Mouse (Mus musculus) neural tube, embryonic 11.5 days (tissue): Measurements from ENCODE around the gene Sgms1. TPM values are rescaled to one million over a fixed set of nuclear protein-coding genes. Genes with fewer than 3 reads are reported as not detected.
A peak's percentile ranks its signal among the peaks of the same experiment; 100 is the strongest.
"Not testable (repeated sequence)": the region's sequence is repeated elsewhere in the genome, so short reads cannot be mapped to it uniquely, and the experiment has no call there.

ENCODE experiments used
- ATAC-seq: fragments of 200-750 bp; cut with Nextera tagmentation; 2 replicates; pipeline ENCODE4 v1.8.0; 2017; ENCODE audit warnings: moderate number of reproducible peaks, mild to moderate bottlenecking, moderate TSS enrichment, moderate library complexity; ENCODE audit not compliant: insufficient read depth, low FRiP score, low TSS enrichment
- DNase-seq: peaks from one replicate; pipeline ENCODE4 v3.0.0-alpha.2; 2015; ENCODE audit warnings: low spot score
- H3K27ac ChIP-seq: fragments of 300-500 bp; sonication (generic); 2 replicates; pipeline ENCODE4 v1.5.1; 2014; ENCODE audit warnings: low read depth, mild to moderate bottlenecking, low read length
- H3K27me3 ChIP-seq: fragments of 300-500 bp; sonication (generic); 2 replicates; pipeline ENCODE4 v1.6.1; 2014; ENCODE audit warnings: mild to moderate bottlenecking, low read length, mixed read lengths; ENCODE audit not compliant: control insufficient read depth, insufficient read depth
- H3K36me3 ChIP-seq: fragments of 300-500 bp; sonication (generic); 2 replicates; pipeline ENCODE4 v1.6.1; 2014; ENCODE audit warnings: mild to moderate bottlenecking, low read length, moderate library complexity, mixed read lengths; ENCODE audit not compliant: control insufficient read depth, insufficient read depth
- H3K4me1 ChIP-seq: fragments of 300-500 bp; sonication (generic); 2 replicates; pipeline ENCODE4 v1.6.1; 2014; ENCODE audit warnings: low read length, mixed read lengths; ENCODE audit not compliant: control insufficient read depth, insufficient read depth
- H3K4me2 ChIP-seq: fragments of 300-500 bp; sonication (generic); 2 replicates; pipeline ENCODE4 v1.6.1; 2014; ENCODE audit warnings: low read depth, mild to moderate bottlenecking, moderate library complexity
- H3K4me3 ChIP-seq: fragments of 300-500 bp; sonication (generic); 2 replicates; pipeline ENCODE4 v1.5.1; 2014; ENCODE audit warnings: low read depth, low read length
- H3K9ac ChIP-seq: fragments of 300-500 bp; sonication (generic); 2 replicates; pipeline ENCODE4 v1.6.1; 2014; ENCODE audit warnings: mild to moderate bottlenecking, low read length
- H3K9me3 ChIP-seq: fragments of 300-500 bp; sonication (generic); 2 replicates; pipeline ENCODE4 v1.6.1; 2016; ENCODE audit warnings: low read length; ENCODE audit not compliant: control insufficient read depth
- whole genome bisulfite sequencing: fragments of 180-500 bp; shearing (Covaris S2); extraction: QIAGEN DNeasy Blood & Tissue Kit; methylation state at CpG from one replicate; pipeline ENCODE4 v1.1.7; 2014; 5-methylcytosine and 5-hydroxymethylcytosine counted together
- polyA plus RNA-seq: library from polyadenylated mRNA; unstranded; fragments of >200 nt; fragmentation: Nextera tagmentation; extraction: Ambion mirVana; gene quantifications from 2 replicates; pipeline ENCODE4 v1.2.1, GENCODE M21; 2014

Sgms1 gene
- polyA plus RNA-seq, 1 experiment from 2014 or later, result 11.0 TPM

DNA sequence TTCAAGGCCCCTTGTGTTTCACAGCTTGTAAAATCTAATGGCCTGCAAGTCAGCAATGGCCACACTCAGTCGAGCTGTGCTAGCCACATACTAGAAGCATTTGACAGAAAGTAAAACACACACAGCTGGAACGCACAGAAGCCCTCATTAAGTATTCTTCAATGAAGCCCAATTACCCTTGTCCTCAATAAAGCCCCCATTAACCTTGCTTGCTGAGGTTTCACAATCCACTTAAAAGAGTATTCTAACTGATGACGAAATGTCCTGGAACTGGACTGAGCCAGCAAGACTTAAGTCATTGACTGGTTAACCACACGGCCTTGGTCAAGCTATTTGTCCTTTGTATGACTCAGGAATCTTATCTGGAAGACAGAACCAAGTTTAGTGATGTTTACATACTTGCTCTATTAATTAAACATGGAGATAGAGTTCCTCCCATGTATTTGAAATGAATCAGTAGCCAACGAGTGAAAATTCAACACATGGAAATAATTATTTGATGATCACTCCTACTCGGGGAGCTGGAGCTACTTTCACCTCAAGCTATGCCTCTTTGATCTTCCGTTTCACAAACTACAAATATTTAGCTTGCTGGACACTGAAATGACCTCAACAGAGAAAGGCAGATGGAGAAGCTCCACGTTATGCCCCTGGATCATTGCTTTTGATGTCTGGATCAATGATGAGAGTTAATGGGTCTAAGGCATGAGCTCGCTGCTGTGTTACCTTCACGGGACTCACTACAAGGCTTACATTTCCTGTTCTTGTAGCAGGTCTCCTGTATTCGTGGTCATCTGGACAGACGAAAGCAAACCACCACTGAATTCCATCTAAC is 69.8 kb downstream of the Sgms1 start:
- Histone ChIP-seq H3K4me2 (no peak overlapping the region), H3K4me3 (no peak overlapping the region), H3K9ac (no peak overlapping the region), H3K27ac (no peak overlapping the region), H3K9me3 (no peaks in the 10 kb centered on the region), H3K36me3 (no peaks in the 10 kb centered on the region), H3K4me1 (no peaks in the 10 kb centered on the region; the same call in 1 of the 2 replicates), H3K27me3 (no peaks in the 10 kb centered on the region)
- no peak for DNase-seq
- 42% methylated on average over 12 of the region's 12 CpGs for WGBS
- 0 out of 2 replicates have a peak, but pooled peaks have one; percentile 9 for ATAC-seq

DNA sequence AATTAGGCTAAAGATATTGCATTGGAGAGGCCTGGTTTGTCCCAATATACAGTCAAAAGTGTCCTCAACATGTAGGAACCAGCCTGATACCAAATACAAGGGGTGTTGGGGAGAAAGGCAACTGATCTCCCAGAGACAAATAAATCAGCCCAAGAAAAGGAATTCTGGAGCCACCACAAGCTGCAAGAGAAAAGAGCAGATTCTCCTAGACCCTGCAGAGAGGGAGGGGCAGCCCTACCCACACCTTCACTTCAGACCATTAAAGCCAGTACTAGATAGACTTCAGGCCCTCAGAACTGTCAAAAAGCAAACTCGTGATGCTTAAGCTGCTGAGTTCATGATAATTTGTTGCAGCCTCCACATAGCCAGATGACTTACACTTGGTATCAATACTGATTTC is 70.5 kb downstream of the Sgms1 start:
- no peaks in the 10 kb centered on the region; the same call in 1 of the 2 replicates for H3K4me1 ChIP-seq
- no peaks in the 10 kb centered on the region for H3K9me3 ChIP-seq
- ATAC-seq, result no peak
- H3K4me2 ChIP-seq, result no peak overlapping the region
- no peak overlapping the region for H3K27ac ChIP-seq
- DNase-seq, result no peak
- H3K27me3 ChIP-seq, result no peaks in the 10 kb centered on the region
- WGBS, result 25% methylated on average over 1 of the region's 1 CpGs
- no peaks in the 10 kb centered on the region for H3K36me3 ChIP-seq
- no peak overlapping the region for H3K9ac ChIP-seq
- H3K4me3 ChIP-seq, result no peak overlapping the region

DNA sequence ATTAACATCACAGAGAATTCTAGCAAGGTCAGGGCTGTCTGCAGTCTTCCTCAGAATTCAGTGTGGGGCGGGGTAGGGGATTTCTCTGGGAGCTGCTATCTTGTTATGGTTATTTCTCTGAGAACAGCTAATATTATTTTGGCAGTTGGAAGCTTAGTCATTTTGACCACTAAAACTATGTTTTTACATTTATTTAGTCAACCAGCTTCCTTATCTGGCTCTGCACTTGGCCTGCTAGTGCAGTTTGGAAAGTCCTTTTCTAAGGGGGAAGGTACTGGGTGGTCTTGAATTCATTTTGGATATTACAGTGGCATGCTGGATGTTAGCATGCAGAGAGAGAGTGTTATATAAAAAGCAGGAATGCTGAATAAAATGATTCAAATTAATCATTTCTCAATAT is 72.2 kb downstream of the Sgms1 start:
- 100% methylated on average over 1 of the region's 1 CpGs for WGBS
- H3K36me3 ChIP-seq, H3K9ac ChIP-seq, ATAC-seq, H3K27me3 ChIP-seq, H3K27ac ChIP-seq, DNase-seq, H3K4me1 ChIP-seq, H3K4me2 ChIP-seq, H3K9me3 ChIP-seq, H3K4me3 ChIP-seq: not testable (repeated sequence)

DNA sequence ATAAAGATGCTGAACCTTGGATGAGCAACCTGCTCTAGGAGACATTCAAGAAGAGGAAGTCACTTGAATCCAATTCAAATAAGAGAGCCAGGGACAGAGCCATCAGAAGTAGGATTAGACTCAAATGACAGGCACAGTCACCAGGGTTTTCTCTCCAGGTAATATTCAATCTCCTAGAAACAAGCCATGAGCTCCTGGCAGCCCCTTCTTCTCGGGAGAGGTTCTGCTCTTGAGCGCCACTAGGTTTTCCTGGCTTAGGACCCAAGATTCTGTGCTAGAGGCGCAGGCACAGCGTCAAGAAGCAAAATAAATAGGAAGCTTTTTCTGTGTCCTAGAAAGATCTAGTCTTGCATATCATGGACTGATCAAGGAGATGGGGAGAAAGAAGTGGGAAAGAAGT is 76.2 kb downstream of the Sgms1 start:
- Histone ChIP-seq H3K36me3 (no peaks in the 10 kb centered on the region), H3K9ac (no peak overlapping the region), H3K27me3 (no peaks in the 10 kb centered on the region), H3K9me3 (no peaks in the 10 kb centered on the region), H3K4me1 (no peaks in the 10 kb centered on the region), H3K4me3 (no peak overlapping the region), H3K4me2 (no peak overlapping the region), H3K27ac (no peak overlapping the region)
- DNase-seq, result no peak
- WGBS, result 94% methylated on average over 4 of the region's 4 CpGs
- no peak for ATAC-seq

DNA sequence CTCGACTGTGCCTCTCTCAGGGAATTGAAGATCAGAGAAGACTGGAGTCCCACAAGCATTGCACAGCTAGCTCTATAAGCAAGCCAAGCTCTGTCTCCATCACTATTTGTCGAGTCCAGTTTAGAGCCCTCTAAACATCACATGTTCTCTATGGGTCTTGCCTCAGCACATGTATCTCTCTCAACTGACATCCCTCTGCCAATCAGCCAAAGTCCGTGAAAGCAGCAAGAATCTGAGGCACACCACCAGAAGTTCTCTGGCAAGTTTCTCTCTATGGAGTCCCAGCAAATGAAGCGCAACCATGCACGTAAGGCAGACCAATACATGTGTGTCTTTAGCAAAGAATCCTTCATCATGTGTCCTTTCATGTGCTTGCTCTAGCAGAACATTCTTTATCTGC is 77.8 kb downstream of the Sgms1 start:
- Histone ChIP-seq H3K27me3 (no peaks in the 10 kb centered on the region), H3K36me3 (no peaks in the 10 kb centered on the region), H3K4me2 (no peak overlapping the region), H3K4me1 (no peaks in the 10 kb centered on the region), H3K9me3 (no peaks in the 10 kb centered on the region), H3K9ac (no peak overlapping the region), H3K4me3 (no peak overlapping the region), H3K27ac (no peak overlapping the region)
- DNase-seq, result no peak
- 90% methylated on average over 5 of the region's 5 CpGs for WGBS
- no peak for ATAC-seq

DNA sequence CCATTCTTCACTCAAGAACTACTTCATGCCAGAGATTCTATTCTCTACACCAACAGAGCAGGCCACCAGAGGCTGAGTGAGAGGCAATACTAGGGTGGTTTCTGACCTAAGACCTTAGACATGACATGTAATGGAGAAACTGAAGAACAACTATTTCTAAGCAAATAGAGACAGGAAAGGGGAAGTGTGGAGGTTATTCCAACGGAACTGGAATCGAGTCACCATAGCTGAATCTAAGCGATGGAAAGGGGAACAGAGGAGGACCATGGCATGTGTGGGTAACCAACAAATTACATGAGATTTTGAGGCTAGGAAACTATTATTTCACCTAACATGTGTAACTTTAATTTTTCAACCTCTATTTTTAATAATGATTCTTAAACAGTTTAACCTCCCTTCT is 78.5 kb downstream of the Sgms1 start:
- H3K9me3 ChIP-seq, result no peaks in the 10 kb centered on the region
- H3K27ac ChIP-seq, result no peak overlapping the region
- H3K27me3 ChIP-seq, result no peaks in the 10 kb centered on the region
- H3K4me3 ChIP-seq, result no peak overlapping the region
- H3K36me3 ChIP-seq, result no peaks in the 10 kb centered on the region
- H3K4me2 ChIP-seq, result no peak overlapping the region
- no peak overlapping the region for H3K9ac ChIP-seq
- 100% methylated on average over 3 of the region's 3 CpGs for WGBS
- ATAC-seq (no peak), DNase-seq (no peak)
- no peaks in the 10 kb centered on the region for H3K4me1 ChIP-seq

DNA sequence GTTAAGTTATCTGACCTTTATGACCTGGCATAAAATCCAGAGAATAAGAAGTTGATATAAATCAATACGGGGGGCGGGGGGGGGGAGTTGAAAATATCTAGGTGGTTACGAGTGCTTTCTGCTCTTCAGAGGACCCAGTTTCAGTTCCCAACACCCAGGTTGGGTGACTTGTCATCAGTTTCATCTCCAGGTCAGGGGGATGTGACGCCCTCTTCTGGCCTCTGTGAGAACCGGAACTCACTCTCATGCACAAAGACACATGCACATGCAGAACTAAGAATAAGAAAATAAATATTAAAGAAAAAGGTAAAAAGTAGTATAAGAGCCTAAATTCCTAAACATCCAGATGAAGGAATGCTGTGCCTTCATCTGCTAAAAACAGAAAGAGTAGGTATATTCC is 79.0 kb downstream of the Sgms1 start:
- Histone ChIP-seq H3K4me1 (no peaks in the 10 kb centered on the region), H3K27me3 (no peaks in the 10 kb centered on the region), H3K4me3 (no peak overlapping the region), H3K36me3 (no peaks in the 10 kb centered on the region), H3K9ac (no peak overlapping the region), H3K9me3 (no peaks in the 10 kb centered on the region), H3K4me2 (no peak overlapping the region), H3K27ac (no peak overlapping the region)
- 91% methylated on average over 5 of the region's 5 CpGs for WGBS
- DNase-seq (no peak), ATAC-seq (no peak)

DNA sequence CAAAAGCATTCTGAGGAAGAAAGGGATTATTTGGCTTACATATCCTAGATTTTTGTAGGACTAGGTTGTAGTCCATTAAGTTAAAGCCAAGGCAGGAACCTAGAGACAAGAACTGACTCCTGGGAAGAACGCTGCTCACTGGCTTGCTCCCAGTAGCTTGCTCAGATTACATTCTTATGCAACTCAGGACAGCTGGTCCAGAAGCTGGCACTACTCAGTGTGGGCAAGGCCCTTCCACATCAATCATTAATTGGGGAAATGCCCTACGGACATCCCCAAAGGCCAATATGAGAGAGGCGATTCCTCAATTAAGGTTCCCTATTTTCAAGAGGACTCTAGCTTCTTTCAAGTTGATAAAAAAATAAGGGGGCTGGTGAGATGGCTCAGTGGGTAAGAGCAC is 80.2 kb downstream of the Sgms1 start:
- no peak overlapping the region for H3K4me3 ChIP-seq
- no peaks in the 10 kb centered on the region for H3K9me3 ChIP-seq
- no peak overlapping the region for H3K4me2 ChIP-seq
- ATAC-seq (no peak), DNase-seq (no peak)
- no peaks in the 10 kb centered on the region for H3K4me1 ChIP-seq
- H3K36me3 ChIP-seq, result no peaks in the 10 kb centered on the region
- 96% methylated on average over 3 of the region's 3 CpGs for WGBS
- H3K9ac ChIP-seq, result no peak overlapping the region
- H3K27ac ChIP-seq, result no peak overlapping the region
- no peaks in the 10 kb centered on the region for H3K27me3 ChIP-seq

DNA sequence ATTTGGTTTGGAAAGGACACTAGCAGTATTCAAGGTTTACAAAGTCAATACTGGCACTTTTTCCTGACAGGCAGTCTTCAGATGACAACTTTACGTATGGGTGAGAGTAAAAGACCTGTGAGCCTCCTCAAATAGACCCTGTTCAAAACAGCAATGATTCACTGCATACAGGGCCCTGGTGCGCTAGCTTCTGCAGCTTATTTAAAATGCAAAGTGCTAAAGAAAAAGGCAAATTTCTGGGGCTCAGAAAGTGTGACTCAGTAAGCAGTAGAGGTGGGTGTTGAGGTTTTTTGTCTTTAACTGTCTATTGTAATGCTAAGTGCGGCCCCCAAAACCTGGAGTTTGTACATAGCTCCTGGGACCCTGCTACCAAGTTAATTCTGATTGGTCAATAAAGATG is 81.2 kb downstream of the Sgms1 start:
- no peak for DNase-seq
- H3K4me1 ChIP-seq, result no peaks in the 10 kb centered on the region
- H3K36me3 ChIP-seq, result no peaks in the 10 kb centered on the region
- ATAC-seq, result no peak
- no peaks in the 10 kb centered on the region for H3K27me3 ChIP-seq
- H3K27ac ChIP-seq, result no peak overlapping the region
- 92% methylated on average over 3 of the region's 3 CpGs for WGBS
- H3K4me3 ChIP-seq, result no peak overlapping the region
- no peaks in the 10 kb centered on the region for H3K9me3 ChIP-seq
- H3K9ac ChIP-seq, result no peak overlapping the region
- H3K4me2 ChIP-seq, result no peak overlapping the region
